Mouse (Mus musculus) cerebellum, adult 2 months (tissue): ENCODE measurements around the gene Tprg. TPM values are rescaled to one million over a fixed set of nuclear protein-coding genes. Genes with fewer than 3 reads are reported as not detected.

Experiments
- DNase-seq, 2 experiments: peaks; one replicate each; pipeline ENCODE4 v3.0.0; 2021
- H3K27ac ChIP-seq: fragments of 200-500 bp; 2 replicates; pipeline ENCODE4 v1.5.1; 2012; ENCODE audit warnings: low read length, control low read depth, inconsistent platforms; ENCODE audit not compliant: insufficient read depth
- H3K27me3 ChIP-seq: fragments of 200-500 bp; 2 replicates; pipeline ENCODE4 v1.6.1; 2012; ENCODE audit warnings: inconsistent platforms, mild to moderate bottlenecking, low read length, moderate library complexity; ENCODE audit not compliant: control insufficient read depth, insufficient read depth
- H3K4me1 ChIP-seq: fragments of 200-500 bp; 2 replicates; pipeline ENCODE4 v1.6.1; 2011; ENCODE audit warnings: low read length; ENCODE audit not compliant: control insufficient read depth, insufficient read depth
- H3K4me3 ChIP-seq: fragments of 200-500 bp; replicated peaks from 2 replicates; pipeline ENCODE3; 2011; ENCODE audit warnings: mild to moderate bottlenecking, low read depth, low read length, control low read depth; ENCODE audit not compliant: insufficient read depth
- CTCF ChIP-seq: fragments of 200-500 bp; IDR thresholded peaks from 2 replicates; pipeline ENCODE4 v1.5.1; 2011; ENCODE audit warnings: low read depth, mild to moderate bottlenecking, control low read depth, low read length, moderate library complexity, borderline replicate concordance; ENCODE audit not compliant: insufficient read depth
- POLR2A ChIP-seq: fragments of 200-500 bp; IDR thresholded peaks from 2 replicates; pipeline ENCODE4 v1.6.1; 2011; ENCODE audit warnings: low read length, control low read depth, borderline replicate concordance; ENCODE audit not compliant: insufficient read depth
- WGBS: fragments of 180-500 bp; shearing (Covaris S2); methylation state at CpG from one replicate; pipeline ENCODE4 v1.1.7; 2018; 5-methylcytosine and 5-hydroxymethylcytosine counted together
- polyA plus RNA-seq: library from polyadenylated mRNA; depleted of rRNA; stranded (reverse); fragments of >200 nt; gene quantifications from 2 replicates; pipeline ENCODE4 v1.2.3, GENCODE M21; 2012; rRNA removed

The Tprg gene
- polyA plus RNA-seq, result 0.15 TPM in 1 of 2 replicates, not detected in the other

GRCm38 (mm10) chr16:25286517-25286916 is at the start of gene Tprg:
Gene Tprg, plus strand, starts transcription at chr16:25286817.
- no peaks in the 10 kb centered on the region; the same call in 1 of the 2 replicates for H3K27me3 ChIP-seq
- H3K4me1 ChIP-seq, result no peaks in the 10 kb centered on the region
- TF ChIP-seq POLR2A (no peak), CTCF (no peak)
- DNase-seq, result no peak
- 94% methylated on average over 5 of the region's 5 CpGs for WGBS
- H3K4me3 ChIP-seq, result no peak within 1 kb of the TSS
- no peak within 1 kb of the TSS for H3K27ac ChIP-seq

GRCm38 (mm10) chr16:25238274-25239050 is 48.2 kb upstream of the Tprg start:
- no peak for DNase-seq
- Histone ChIP-seq H3K4me3 (no peak overlapping the region), H3K27me3 (no peaks in the 10 kb centered on the region), H3K27ac (no peak overlapping the region), H3K4me1 (no peaks in the 10 kb centered on the region)
- TF ChIP-seq POLR2A (no peak), CTCF (no peak)
- WGBS, result 83% methylated on average over 11 of the region's 11 CpGs

- Histone ChIP-seq H3K4me3 (no peak overlapping the region), H3K27me3 (no peaks in the 10 kb centered on the region), H3K27ac (no peak overlapping the region), H3K4me1 (no peaks in the 10 kb centered on the region)
- DNase-seq, result no peak
- WGBS, result 92% methylated on average over 6 of the region's 6 CpGs
- no peak for TF ChIP-seq POLR2A
- TF ChIP-seq CTCF, result no peak
These were observed 37.7 kb upstream of the Tprg start for GRCm38 (mm10) chr16:25248889-25249288.

- no peak overlapping the region for H3K4me3 ChIP-seq
- WGBS, result 85% methylated on average over 6 of the region's 6 CpGs
- no peak for DNase-seq
- no peaks in the 10 kb centered on the region for H3K4me1 ChIP-seq
- no peak overlapping the region for H3K27ac ChIP-seq
- TF ChIP-seq CTCF, result no peak
- no peak for TF ChIP-seq POLR2A
- H3K27me3 ChIP-seq, result no peaks in the 10 kb centered on the region
These were observed 36.4 kb upstream of the Tprg start for GRCm38 (mm10) chr16:25250129-25250749.

GRCm38 (mm10) chr16:25251080-25251479 is 35.5 kb upstream of the Tprg start:
- no peaks in the 10 kb centered on the region for H3K27me3 ChIP-seq
- H3K27ac ChIP-seq, result no peak overlapping the region
- H3K4me3 ChIP-seq, result no peak overlapping the region
- no peak for DNase-seq
- TF ChIP-seq CTCF (no peak), POLR2A (no peak)
- no peaks in the 10 kb centered on the region for H3K4me1 ChIP-seq
- 64% methylated on average over 9 of the region's 9 CpGs for WGBS

GRCm38 (mm10) chr16:25254646-25255045 is 32.0 kb upstream of the Tprg start:
- DNase-seq, result no peak
- WGBS, result 49% methylated on average over 6 of the region's 6 CpGs
- H3K4me1 ChIP-seq, result no peaks in the 10 kb centered on the region
- no peak overlapping the region for H3K4me3 ChIP-seq
- H3K27ac ChIP-seq, result no peak overlapping the region
- H3K27me3 ChIP-seq, result no peaks in the 10 kb centered on the region
- TF ChIP-seq CTCF, result no peak
- no peak for TF ChIP-seq POLR2A

- TF ChIP-seq POLR2A, result no peak
- TF ChIP-seq CTCF, result no peak
- H3K4me1 ChIP-seq, result no peaks in the 10 kb centered on the region
- WGBS, result 29% methylated on average over 11 of the region's 11 CpGs
- no peak overlapping the region for H3K27ac ChIP-seq
- H3K27me3 ChIP-seq, result no peaks in the 10 kb centered on the region
- no peak overlapping the region for H3K4me3 ChIP-seq
- peak; percentile 9 to 13 for DNase-seq
These were observed 31.4 kb upstream of the Tprg start for GRCm38 (mm10) chr16:25255186-25255585.

- H3K4me1 ChIP-seq, result no peaks in the 10 kb centered on the region
- 55% methylated on average over 8 of the region's 8 CpGs for WGBS
- H3K27ac ChIP-seq, result no peak overlapping the region
- TF ChIP-seq CTCF, result no peak
- no peak for TF ChIP-seq POLR2A
- H3K4me3 ChIP-seq, result no peak overlapping the region
- H3K27me3 ChIP-seq, result no peaks in the 10 kb centered on the region
- no peak for DNase-seq
These were observed 30.9 kb upstream of the Tprg start for GRCm38 (mm10) chr16:25255603-25256260.
